Mouse (Mus musculus) MEL (cell line): ENCODE data around the gene Bcl2l10.

Experiments
- CTCF ChIP-seq, 3 experiments: IDR thresholded peaks in 2 of 3; conservative IDR thresholded peaks in 1 of 3; 2 replicates each; pipeline ENCODE4 v1.5.1; 2011 to 2012; ENCODE audit warnings: low read length in 3 of 3, low read depth in 2 of 3, mild to moderate bottlenecking in 2 of 3, improper control_type of control experiment in 1 of 3, inconsistent platforms in 1 of 3, mixed read lengths in 1 of 3, moderate library complexity in 1 of 3; ENCODE audit not compliant: control insufficient read depth in 1 of 3, insufficient read depth in 1 of 3, poor library complexity in 1 of 3, severe bottlenecking in 1 of 3
- E2F4 ChIP-seq: IDR thresholded peaks from 2 replicates; pipeline ENCODE4 v1.6.1; 2011; ENCODE audit warnings: low read depth, low read length, improper control_type of control experiment, borderline replicate concordance
- GATA1 ChIP-seq: IDR thresholded peaks from 2 replicates; pipeline ENCODE4 v1.6.1; 2011; ENCODE audit warnings: low read depth, low read length, improper control_type of control experiment
- JUND ChIP-seq: IDR thresholded peaks from 2 replicates; pipeline ENCODE4 v1.6.1; 2011; ENCODE audit warnings: low read depth, mild to moderate bottlenecking, improper control_type of control experiment, low read length
- MAX ChIP-seq: IDR thresholded peaks from 2 replicates; pipeline ENCODE4 v1.6.1; 2011; ENCODE audit warnings: low read length, improper control_type of control experiment
- POLR2A ChIP-seq, 2 experiments: IDR thresholded peaks; 2 replicates each; pipeline ENCODE4 v1.6.1; 2011 to 2012; ENCODE audit warnings: low read length in 2 of 2, mild to moderate bottlenecking in 2 of 2, control low read depth in 1 of 2, improper control_type of control experiment in 1 of 2, low read depth in 1 of 2, moderate library complexity in 1 of 2; ENCODE audit not compliant: control insufficient read depth in 1 of 2, insufficient read depth in 1 of 2, poor library complexity in 1 of 2
- SIN3A ChIP-seq: IDR thresholded peaks from 2 replicates; pipeline ENCODE4 v1.6.1; 2012; ENCODE audit warnings: low read length, improper control_type of control experiment, inconsistent platforms
- USF1 ChIP-seq: IDR thresholded peaks from 2 replicates; pipeline ENCODE4 v1.6.1; 2014; ENCODE audit warnings: low read depth, mild to moderate bottlenecking, inconsistent platforms, low read length, improper control_type of control experiment, moderate library complexity

DNA sequence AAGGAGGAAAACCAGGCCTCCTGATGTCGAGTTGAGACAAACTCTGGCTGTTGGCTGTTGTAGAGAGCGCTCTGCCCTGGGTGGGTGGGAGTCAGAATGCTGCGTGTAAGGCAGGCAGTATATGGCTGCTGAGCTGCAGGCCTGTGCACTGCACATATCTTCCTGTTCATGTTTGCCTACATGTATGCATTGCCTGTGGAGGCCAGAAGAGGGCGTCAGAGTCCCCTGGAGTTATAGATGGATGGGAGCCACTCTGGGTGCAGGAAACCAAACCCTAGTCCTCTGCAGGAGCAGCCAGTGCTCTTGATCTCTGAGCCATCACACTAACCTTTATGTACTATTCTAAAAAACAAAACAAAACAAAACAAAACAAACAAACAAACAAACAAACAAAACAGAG, 13.1 kb upstream of the Bcl2l10 start:
- TF ChIP-seq E2F4, result no peak
- no peak for TF ChIP-seq USF1
- no peak for TF ChIP-seq SIN3A
- no peak for TF ChIP-seq GATA1
- TF ChIP-seq POLR2A (IDR thresholded peaks at IDR 0.05; ENCODE audit: control insufficient read depth in 1 of 2, insufficient read depth in 1 of 2, low read depth in 1 of 2, low read length in 2 of 2, poor library complexity in 1 of 2), result no peak
- TF ChIP-seq CTCF (IDR thresholded peaks at IDR 0.05 in 2 of 3, conservative IDR thresholded peaks at IDR 0.05 in 1 of 3; ENCODE audit: control insufficient read depth in 1 of 3, insufficient read depth in 1 of 3, low read depth in 2 of 3, low read length in 3 of 3, poor library complexity in 1 of 3, severe bottlenecking in 1 of 3), result peak; percentile 39 to 45 (median 44); a peak in 5 of 6 replicates
- no peak for TF ChIP-seq MAX
- no peak for TF ChIP-seq JUND
